Mouse (Mus musculus): ENCODE data around the gene Osbpl10. TPM values are rescaled to one million over a fixed set of nuclear protein-coding genes. Genes with fewer than 3 reads are reported as not detected.

Osbpl10 gene
- total and polyA plus RNA-seq, 2 experiments from 2014 or later: 3.3 to 22.5 TPM

GRCm38 (mm10) chr9:115135352-115135751 lies 157.0 kb downstream of the Osbpl10 start:
- Histone ChIP-seq H3K9me3 (ENCODE audit: low read length) (no peaks in the 10 kb centered on the region), H3K4me3 (ENCODE audit: low read length) (no peak overlapping the region), H3K4me2 (ENCODE audit: low read depth, low read length) (no peak overlapping the region), H3K9ac (replicated peaks; ENCODE audit: low read length) (no peak overlapping the region), H3K36me3 (ENCODE audit: insufficient read depth, low read length) (no peaks in the 10 kb centered on the region), H3K27me3 (ENCODE audit: insufficient read depth, low read length) (no peaks in the 10 kb centered on the region), H3K27ac (no peak overlapping the region), H3K4me1 (ENCODE audit: insufficient read depth, low read length) (peaks cover 5% of the 10 kb centered on the region)
- ATAC-seq (no peak), DNase-seq (ENCODE audit: low spot score) (no peak)
- WGBS: 71% methylated on average over 8 of the region's 8 CpGs
- no peak for TF ChIP-seq CTCF (IDR thresholded peaks at IDR 0.05; ENCODE audit: low read depth)

- Histone ChIP-seq H3K4me1 (ENCODE audit: insufficient read depth, low read length) (peaks cover 5% of the 10 kb centered on the region), H3K9ac (replicated peaks; ENCODE audit: low read length) (no peak overlapping the region), H3K27ac (no peak overlapping the region), H3K4me3 (ENCODE audit: low read length) (no peak overlapping the region), H3K4me2 (ENCODE audit: low read depth, low read length) (no peak overlapping the region), H3K36me3 (ENCODE audit: insufficient read depth, low read length) (no peaks in the 10 kb centered on the region), H3K27me3 (ENCODE audit: insufficient read depth, low read length) (no peaks in the 10 kb centered on the region), H3K9me3 (ENCODE audit: low read length) (no peaks in the 10 kb centered on the region)
- TF ChIP-seq CTCF (IDR thresholded peaks at IDR 0.05; ENCODE audit: low read depth): no peak
- DNase-seq (ENCODE audit: low spot score) (no peak), ATAC-seq (no peak)
- WGBS: 78% methylated on average over 3 of the region's 3 CpGs
Observed at GRCm38 (mm10) chr9:115137858-115138257, 159.5 kb downstream of the Osbpl10 start.

GRCm38 (mm10) chr9:115139597-115140332 lies 161.4 kb downstream of the Osbpl10 start:
- Histone ChIP-seq H3K4me2 (ENCODE audit: low read depth, low read length) (no peak overlapping the region), H3K9me3 (ENCODE audit: low read length) (no peaks in the 10 kb centered on the region), H3K4me1 (ENCODE audit: insufficient read depth, low read length) (peaks cover 5% of the 10 kb centered on the region), H3K4me3 (ENCODE audit: low read length) (no peak overlapping the region), H3K27me3 (ENCODE audit: insufficient read depth, low read length) (no peaks in the 10 kb centered on the region), H3K36me3 (ENCODE audit: insufficient read depth, low read length) (no peaks in the 10 kb centered on the region), H3K27ac (no peak overlapping the region), H3K9ac (replicated peaks; ENCODE audit: low read length) (no peak overlapping the region)
- no peak for DNase-seq (ENCODE audit: low spot score)
- TF ChIP-seq CTCF (IDR thresholded peaks at IDR 0.05; ENCODE audit: low read depth): no peak
- WGBS: 84% methylated on average over 14 of the region's 14 CpGs
- ATAC-seq: no peak

- ATAC-seq (no peak), DNase-seq (ENCODE audit: low spot score) (no peak)
- Histone ChIP-seq H3K9me3 (ENCODE audit: low read length) (no peaks in the 10 kb centered on the region), H3K4me1 (ENCODE audit: insufficient read depth, low read length) (no peaks in the 10 kb centered on the region), H3K27ac (no peak overlapping the region), H3K4me2 (ENCODE audit: low read depth, low read length) (no peak overlapping the region), H3K4me3 (ENCODE audit: low read length) (no peak overlapping the region), H3K9ac (replicated peaks; ENCODE audit: low read length) (no peak overlapping the region), H3K27me3 (ENCODE audit: insufficient read depth, low read length) (no peaks in the 10 kb centered on the region), H3K36me3 (ENCODE audit: insufficient read depth, low read length) (no peaks in the 10 kb centered on the region)
- TF ChIP-seq CTCF (IDR thresholded peaks at IDR 0.05; ENCODE audit: low read depth): no peak
- 95% methylated on average over 5 of the region's 5 CpGs for WGBS
Observed at GRCm38 (mm10) chr9:115147141-115147540, 168.8 kb downstream of the Osbpl10 start.

- Histone ChIP-seq H3K9me3 (ENCODE audit: low read length) (no peaks in the 10 kb centered on the region), H3K9ac (replicated peaks; ENCODE audit: low read length) (no peak overlapping the region), H3K27me3 (ENCODE audit: insufficient read depth, low read length) (no peaks in the 10 kb centered on the region), H3K4me2 (ENCODE audit: low read depth, low read length) (no peak overlapping the region), H3K27ac (no peak overlapping the region), H3K36me3 (ENCODE audit: insufficient read depth, low read length) (no peaks in the 10 kb centered on the region), H3K4me3 (ENCODE audit: low read length) (no peak overlapping the region), H3K4me1 (ENCODE audit: insufficient read depth, low read length) (no peaks in the 10 kb centered on the region)
- ATAC-seq (no peak), DNase-seq (ENCODE audit: low spot score) (no peak)
- TF ChIP-seq CTCF (IDR thresholded peaks at IDR 0.05; ENCODE audit: low read depth): no peak
- 50% methylated on average over 13 of the region's 13 CpGs for WGBS
Observed at GRCm38 (mm10) chr9:115147586-115148355, 169.4 kb downstream of the Osbpl10 start.

- ATAC-seq: no peak
- Histone ChIP-seq H3K4me2 (ENCODE audit: low read depth, low read length) (no peak overlapping the region), H3K9ac (replicated peaks; ENCODE audit: low read length) (no peak overlapping the region), H3K4me1 (ENCODE audit: insufficient read depth, low read length) (no peaks in the 10 kb centered on the region), H3K36me3 (ENCODE audit: insufficient read depth, low read length) (no peaks in the 10 kb centered on the region), H3K9me3 (ENCODE audit: low read length) (no peaks in the 10 kb centered on the region), H3K27ac (no peak overlapping the region), H3K27me3 (ENCODE audit: insufficient read depth, low read length) (no peaks in the 10 kb centered on the region), H3K4me3 (ENCODE audit: low read length) (no peak overlapping the region)
- TF ChIP-seq CTCF (IDR thresholded peaks at IDR 0.05; ENCODE audit: low read depth): no peak
- WGBS: 90% methylated on average over 18 of the region's 18 CpGs
- no peak for DNase-seq (ENCODE audit: low spot score)
Observed at GRCm38 (mm10) chr9:115149011-115149756, 170.8 kb downstream of the Osbpl10 start.

Data from hindbrain, postnatal 0 days (tissue).